Mouse (Mus musculus) brain, embryonic 14.5 days (tissue): ENCODE measurements around the gene Slit3.

Source experiments
- CTCF ChIP-seq: fragments of 200-500 bp; IDR thresholded peaks from 2 replicates; pipeline ENCODE4 v1.5.1; 2012; ENCODE audit warnings: inconsistent platforms, mild to moderate bottlenecking, moderate library complexity, borderline replicate concordance; ENCODE audit not compliant: insufficient read depth, insufficient read length; ENCODE audit errors: extremely low read depth
- POLR2A ChIP-seq: fragments of 200-500 bp; IDR thresholded peaks from 2 replicates; pipeline ENCODE4 v1.6.1; 2012; ENCODE audit warnings: mild to moderate bottlenecking, inconsistent platforms, borderline replicate concordance; ENCODE audit not compliant: poor library complexity, insufficient read depth, insufficient read length, severe bottlenecking; ENCODE audit errors: extremely low read depth

GRCm38 (mm10) chr11:35607191-35607590 lies 486.2 kb downstream of the Slit3 start:
- TF ChIP-seq CTCF (no peak), POLR2A (no peak)
